Mouse (Mus musculus): ENCODE results near the gene Lcn11. TPM values are rescaled to one million over a fixed set of nuclear protein-coding genes. Genes with fewer than 3 reads are reported as not detected.
"Not testable (repeated sequence)": the region's sequence is repeated elsewhere in the genome, so short reads cannot be mapped to it uniquely, and the experiment has no call there.

Lcn11 gene
- not detected in 2 replicates for polyA plus RNA-seq (2015; fragmentation: Nextera tagmentation; extraction: Ambion mirVana)

DNA sequence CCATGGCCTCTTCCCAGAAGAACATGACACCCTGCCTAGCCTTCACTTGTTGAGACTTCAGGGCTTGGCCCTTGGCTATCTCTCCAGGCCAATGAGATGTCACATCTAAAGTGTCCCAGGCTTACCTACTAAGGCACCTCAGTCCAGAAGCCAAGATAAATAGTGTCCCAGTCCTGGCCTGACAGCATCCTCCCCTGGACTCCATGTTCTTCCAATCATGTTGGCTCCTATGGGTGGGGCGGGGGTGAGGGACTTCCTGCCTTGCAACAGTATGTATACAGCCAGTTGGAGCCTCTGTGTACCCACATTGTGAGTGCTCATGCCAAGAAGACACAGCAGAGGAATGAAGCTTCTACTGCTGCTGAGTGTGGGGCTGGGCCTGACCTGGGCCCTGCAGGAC, at the start of gene Lcn11:
Gene Lcn11, plus strand, starts transcription at position 301 of the 400 bp plus-strand sequence.
- 89% methylated on average over 1 of the region's 1 CpGs for WGBS
- ATAC-seq = no peak

DNA sequence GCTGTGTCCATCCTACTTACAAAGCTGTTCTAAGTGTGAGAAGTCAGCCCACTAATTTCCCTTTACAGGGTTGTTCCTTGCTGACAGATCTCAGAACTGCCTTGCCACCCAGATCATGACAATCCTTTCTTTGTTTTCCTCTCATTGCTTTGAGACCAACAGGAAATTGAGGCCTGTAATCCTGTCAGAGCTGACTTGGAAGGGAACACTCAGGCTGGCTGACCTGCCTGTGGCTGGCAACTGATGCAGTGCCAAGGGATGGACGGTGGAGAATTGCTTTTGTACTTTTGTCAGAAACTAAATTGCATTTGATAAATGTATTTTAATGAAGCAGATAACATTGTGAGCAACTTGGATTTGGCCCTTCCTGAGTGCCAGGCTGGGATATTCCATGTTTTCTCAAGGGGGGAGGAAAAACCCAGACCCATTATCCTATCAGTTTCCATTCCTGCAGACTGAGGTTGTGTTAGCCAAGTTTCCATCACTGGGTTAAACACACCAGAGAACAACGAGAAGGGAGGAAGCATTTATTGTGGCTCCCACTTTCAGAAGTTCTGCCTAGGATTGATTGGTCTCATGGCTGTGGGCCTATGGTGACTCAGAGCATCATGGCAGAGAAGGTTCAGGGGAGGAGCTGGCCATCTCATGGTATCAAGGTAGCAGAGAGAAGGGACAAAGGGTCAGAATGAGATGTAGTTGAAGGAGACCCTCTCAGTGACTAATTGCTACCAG, 43.5 kb upstream of the Lcn11 start:
- no peaks in the 10 kb centered on the region for H3K9me3 ChIP-seq
- H3K27me3 ChIP-seq (replicated peaks) = no peaks in the 10 kb centered on the region
- 54% methylated on average over 2 of the region's 2 CpGs for WGBS
- H3K27ac ChIP-seq = no peak overlapping the region
- H3K4me3 ChIP-seq (replicated peaks) = no peak overlapping the region
- H3K4me1 ChIP-seq (replicated peaks) = no peaks in the 10 kb centered on the region
- H3K9ac ChIP-seq = no peak overlapping the region
- no peak for ATAC-seq
- no peaks in the 10 kb centered on the region for H3K36me3 ChIP-seq
- H3K4me2 ChIP-seq (replicated peaks) = no peak overlapping the region

More for the DNA sequence above, at the start of gene Lcn11:
- H3K27ac ChIP-seq = no peak within 1 kb of the TSS
- H3K27me3 ChIP-seq (replicated peaks) = no peaks in the 10 kb centered on the region
- no peak within 1 kb of the TSS for H3K4me2 ChIP-seq (replicated peaks)
- H3K4me1 ChIP-seq (replicated peaks) = no peaks in the 10 kb centered on the region
- no peak within 1 kb of the TSS for H3K9ac ChIP-seq
- H3K36me3 ChIP-seq = no peaks in the 10 kb centered on the region
- no peaks in the 10 kb centered on the region for H3K9me3 ChIP-seq
- H3K4me3 ChIP-seq (replicated peaks) = no peak within 1 kb of the TSS

DNA sequence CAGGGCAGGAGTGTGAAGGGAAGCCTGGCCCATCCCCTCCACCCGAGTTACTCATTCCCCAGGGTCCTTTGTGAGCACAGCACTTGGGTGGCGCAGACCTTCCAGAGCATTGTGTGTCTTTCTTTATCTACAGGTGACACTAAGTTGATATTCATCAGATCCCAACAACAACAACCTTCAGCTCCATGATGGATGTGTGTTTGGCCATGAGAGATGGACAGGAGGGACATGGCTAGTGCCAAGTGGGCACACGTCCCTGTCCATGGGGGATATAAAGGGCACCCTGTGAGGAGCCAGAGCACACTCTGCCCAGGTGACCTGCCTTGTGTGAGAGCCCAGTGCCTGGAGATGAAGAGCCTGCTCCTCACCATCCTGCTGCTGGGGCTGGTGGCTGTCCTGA, 40.1 kb upstream of the Lcn11 start, which contains the start of gene Obp2b:
Gene Obp2b, plus strand, starts transcription at position 301 of the 400 bp plus-strand sequence.
- not testable (repeated sequence) for ATAC-seq; H3K27ac ChIP-seq; H3K4me3 ChIP-seq (replicated peaks); H3K4me1 ChIP-seq (replicated peaks); H3K9me3 ChIP-seq; H3K36me3 ChIP-seq; H3K4me2 ChIP-seq (replicated peaks); H3K27me3 ChIP-seq (replicated peaks); H3K9ac ChIP-seq
- WGBS = 72% methylated on average over 3 of the region's 3 CpGs

DNA sequence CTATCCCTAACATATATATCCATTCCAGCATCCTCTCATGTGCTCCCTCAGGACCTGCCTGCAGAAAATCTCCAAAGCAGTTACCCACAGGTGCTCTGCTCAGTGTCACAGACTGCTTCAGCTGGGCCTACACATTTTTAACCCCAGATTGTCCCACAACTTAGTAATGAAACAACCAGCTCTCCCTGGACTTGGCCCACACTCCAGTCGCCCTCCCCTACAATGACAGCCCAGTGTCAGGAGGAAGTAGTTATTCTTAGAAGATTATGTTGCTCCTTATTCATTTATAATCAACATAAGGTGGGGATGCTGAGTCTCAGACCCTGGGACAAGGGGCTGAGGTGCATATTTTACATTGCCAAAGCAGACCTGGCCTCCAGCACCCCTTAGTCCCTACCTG, 35.1 kb upstream of the Lcn11 start:
- Histone ChIP-seq H3K9ac (no peak overlapping the region), H3K4me2 (replicated peaks) (no peak overlapping the region), H3K36me3 (no peaks in the 10 kb centered on the region), H3K9me3 (no peaks in the 10 kb centered on the region), H3K27ac (no peak overlapping the region), H3K4me3 (replicated peaks) (no peak overlapping the region), H3K27me3 (replicated peaks) (no peaks in the 10 kb centered on the region), H3K4me1 (replicated peaks) (no peaks in the 10 kb centered on the region)
- no peak for ATAC-seq
- 71% methylated on average over 1 of the region's 1 CpGs for WGBS

DNA sequence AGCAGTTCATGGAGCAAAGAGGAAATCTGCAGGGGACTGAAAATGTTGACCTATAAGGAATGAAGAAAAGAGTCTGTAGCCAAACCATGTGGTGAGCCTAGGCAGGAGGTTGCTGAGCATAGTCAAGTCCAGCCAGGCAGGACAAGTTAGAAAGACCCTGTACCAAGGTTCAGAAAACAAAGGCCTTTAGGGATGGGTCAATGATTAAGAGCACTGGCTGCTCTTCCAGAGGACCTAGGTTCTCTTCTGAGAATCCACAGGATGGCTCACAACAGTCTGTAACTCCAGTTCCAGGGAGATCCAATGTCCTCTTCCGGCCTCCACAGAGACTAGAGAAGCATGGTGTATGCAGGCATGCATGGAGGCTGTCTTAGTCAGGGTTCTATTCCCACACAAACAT, 22.6 kb upstream of the Lcn11 start:
- Histone ChIP-seq H3K27me3 (replicated peaks) (no peaks in the 10 kb centered on the region), H3K4me3 (replicated peaks) (no peak overlapping the region), H3K9me3 (no peaks in the 10 kb centered on the region), H3K4me2 (replicated peaks) (no peak overlapping the region), H3K27ac (no peak overlapping the region), H3K36me3 (no peaks in the 10 kb centered on the region), H3K4me1 (replicated peaks) (no peaks in the 10 kb centered on the region), H3K9ac (no peak overlapping the region)
- no peak for ATAC-seq
- WGBS = 96% methylated on average over 1 of the region's 1 CpGs

DNA sequence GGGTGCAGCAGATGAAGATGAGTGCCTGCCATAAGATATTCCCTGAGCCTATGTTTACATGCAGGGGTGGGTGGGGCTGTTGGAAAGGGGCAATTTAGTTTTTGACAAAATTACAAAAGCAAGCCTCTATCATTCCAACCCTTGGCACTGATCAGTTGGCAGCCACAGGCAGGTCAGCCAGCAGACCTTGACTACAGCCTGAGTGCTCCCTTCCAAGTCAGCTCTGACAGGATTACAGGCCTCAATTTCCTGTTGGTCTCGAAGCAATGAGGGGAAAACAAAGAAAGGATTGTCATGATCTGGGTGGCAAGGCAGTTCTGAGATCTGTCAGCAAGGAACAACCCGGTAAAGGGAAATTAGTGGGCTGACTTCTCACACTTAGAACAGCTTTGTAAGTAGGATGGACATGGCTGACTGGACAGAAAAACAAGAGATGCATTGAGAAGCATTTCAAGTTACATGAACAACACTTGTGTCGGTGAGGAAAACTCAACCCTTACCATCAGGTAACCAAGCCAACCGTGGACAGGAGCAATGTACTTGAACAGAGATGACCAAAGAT, 18.7 kb upstream of the Lcn11 start:
- Histone ChIP-seq H3K27me3 (replicated peaks) (no peaks in the 10 kb centered on the region), H3K9ac (no peak overlapping the region), H3K36me3 (no peaks in the 10 kb centered on the region), H3K4me1 (replicated peaks) (no peaks in the 10 kb centered on the region), H3K4me3 (replicated peaks) (no peak overlapping the region), H3K9me3 (no peaks in the 10 kb centered on the region), H3K27ac (no peak overlapping the region), H3K4me2 (replicated peaks) (no peak overlapping the region)
- WGBS = 69% methylated on average over 4 of the region's 4 CpGs
- no peak for ATAC-seq

DNA sequence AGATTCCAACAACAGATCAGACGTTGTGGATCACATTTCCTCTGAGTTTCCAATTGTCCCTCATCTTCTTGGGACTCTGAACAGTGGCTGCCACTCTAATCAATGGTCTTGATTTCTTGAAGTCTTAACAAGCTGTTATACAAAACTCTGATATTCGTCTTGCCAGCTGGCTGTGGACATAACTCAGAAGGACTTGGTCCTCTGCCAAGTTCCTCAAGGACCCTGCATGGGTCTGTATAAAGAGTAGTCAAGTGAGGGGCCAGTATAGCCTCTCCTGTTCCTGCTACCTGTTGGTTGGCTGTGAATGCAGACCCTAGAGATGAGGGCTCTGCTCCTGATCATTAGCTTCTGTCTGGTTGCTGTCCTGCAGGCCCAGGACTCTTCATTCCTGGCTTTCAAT, 11.5 kb upstream of the Lcn11 start, which contains the start of gene Lcn3:
Gene Lcn3, plus strand, starts transcription at position 301 of the 400 bp plus-strand sequence.
- WGBS = 33% methylated on average over 2 of the region's 2 CpGs
- Histone ChIP-seq H3K27me3 (replicated peaks) (no peaks in the 10 kb centered on the region), H3K9me3 (no peaks in the 10 kb centered on the region), H3K27ac (no peak within 1 kb of the TSS), H3K9ac (no peak within 1 kb of the TSS), H3K4me3 (replicated peaks) (no peak within 1 kb of the TSS), H3K36me3 (no peaks in the 10 kb centered on the region), H3K4me1 (replicated peaks) (no peaks in the 10 kb centered on the region), H3K4me2 (replicated peaks) (no peak within 1 kb of the TSS)
- ATAC-seq = no peak

DNA sequence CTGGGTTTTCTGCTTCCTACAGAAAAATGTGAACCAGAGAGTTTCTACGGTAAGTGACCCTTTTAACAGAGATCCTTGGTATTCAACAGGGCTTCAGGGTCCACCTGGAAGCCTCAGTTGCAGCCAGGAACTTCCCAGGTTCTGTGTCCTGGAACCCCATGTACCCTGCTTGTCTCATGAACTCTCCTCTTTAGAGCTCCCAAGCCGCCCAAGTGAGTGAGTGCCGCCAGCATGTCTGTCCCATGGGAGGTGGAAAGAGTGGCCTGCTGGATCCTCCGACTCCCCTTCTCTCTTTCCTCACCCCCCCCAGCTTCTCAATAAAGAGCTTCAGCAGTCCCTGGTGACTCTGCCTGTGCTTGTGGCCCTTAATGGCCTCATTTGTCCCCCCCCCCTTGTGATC, 9.1 kb upstream of the Lcn11 start:
- Histone ChIP-seq H3K27ac (no peak overlapping the region), H3K4me1 (replicated peaks) (no peaks in the 10 kb centered on the region), H3K4me3 (replicated peaks) (no peak overlapping the region), H3K9me3 (no peaks in the 10 kb centered on the region), H3K9ac (no peak overlapping the region), H3K36me3 (no peaks in the 10 kb centered on the region), H3K4me2 (replicated peaks) (no peak overlapping the region), H3K27me3 (replicated peaks) (no peaks in the 10 kb centered on the region)
- 80% methylated on average over 4 of the region's 4 CpGs for WGBS
- ATAC-seq = no peak

DNA sequence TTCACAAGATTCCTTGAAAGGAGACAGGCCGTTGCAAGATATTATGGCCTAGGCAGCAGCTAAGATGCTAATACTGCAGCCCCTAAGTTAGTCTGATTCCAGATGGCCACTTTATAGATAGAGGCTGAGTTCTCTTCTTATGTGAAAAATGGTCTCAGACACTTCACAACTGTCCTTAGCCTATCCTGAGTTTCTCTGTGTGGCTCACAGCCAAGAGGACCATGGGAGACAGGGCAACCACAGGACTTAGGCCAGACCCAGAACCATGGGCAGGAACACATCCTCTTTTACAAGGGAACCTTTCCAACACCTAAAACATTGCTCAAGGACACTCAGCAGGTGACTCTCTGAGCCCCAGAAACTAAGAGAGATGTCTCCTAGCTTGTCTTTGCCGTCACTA, 3.3 kb upstream of the Lcn11 start:
- no peaks in the 10 kb centered on the region for H3K36me3 ChIP-seq
- H3K27me3 ChIP-seq (replicated peaks) = no peaks in the 10 kb centered on the region
- no peaks in the 10 kb centered on the region for H3K4me1 ChIP-seq (replicated peaks)
- no peak overlapping the region for H3K27ac ChIP-seq
- ATAC-seq = no peak
- 84% methylated on average over 2 of the region's 2 CpGs for WGBS
- no peak overlapping the region for H3K4me3 ChIP-seq (replicated peaks)
- no peaks in the 10 kb centered on the region for H3K9me3 ChIP-seq
- H3K9ac ChIP-seq = no peak overlapping the region
- H3K4me2 ChIP-seq (replicated peaks) = no peak overlapping the region

DNA sequence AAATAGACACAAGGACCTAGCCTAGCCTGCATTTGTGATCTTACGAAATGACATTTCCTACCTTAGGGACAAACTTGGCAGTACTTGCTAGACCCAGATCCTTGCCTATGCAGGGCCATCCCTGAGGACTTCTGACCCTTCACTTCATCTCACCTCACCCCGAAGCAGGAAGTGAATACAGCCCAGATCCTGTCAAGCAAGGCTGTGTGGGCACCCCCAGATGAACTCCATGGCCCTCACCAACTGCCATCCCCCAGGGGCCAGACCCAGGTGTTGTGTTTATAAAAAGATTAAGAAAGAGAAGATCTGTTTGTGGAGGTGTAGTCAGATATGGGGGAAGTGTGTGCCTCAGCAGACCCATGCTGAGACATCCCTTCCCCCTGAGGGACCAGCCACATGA, 2.2 kb upstream of the Lcn11 start:
- no peak overlapping the region for H3K9ac ChIP-seq
- WGBS = 72% methylated on average over 2 of the region's 2 CpGs
- H3K27me3 ChIP-seq (replicated peaks) = no peaks in the 10 kb centered on the region
- no peak for ATAC-seq
- H3K9me3 ChIP-seq = no peaks in the 10 kb centered on the region
- H3K4me1 ChIP-seq (replicated peaks) = no peaks in the 10 kb centered on the region
- H3K36me3 ChIP-seq = no peaks in the 10 kb centered on the region
- no peak overlapping the region for H3K4me3 ChIP-seq (replicated peaks)
- no peak overlapping the region for H3K4me2 ChIP-seq (replicated peaks)
- no peak overlapping the region for H3K27ac ChIP-seq

DNA sequence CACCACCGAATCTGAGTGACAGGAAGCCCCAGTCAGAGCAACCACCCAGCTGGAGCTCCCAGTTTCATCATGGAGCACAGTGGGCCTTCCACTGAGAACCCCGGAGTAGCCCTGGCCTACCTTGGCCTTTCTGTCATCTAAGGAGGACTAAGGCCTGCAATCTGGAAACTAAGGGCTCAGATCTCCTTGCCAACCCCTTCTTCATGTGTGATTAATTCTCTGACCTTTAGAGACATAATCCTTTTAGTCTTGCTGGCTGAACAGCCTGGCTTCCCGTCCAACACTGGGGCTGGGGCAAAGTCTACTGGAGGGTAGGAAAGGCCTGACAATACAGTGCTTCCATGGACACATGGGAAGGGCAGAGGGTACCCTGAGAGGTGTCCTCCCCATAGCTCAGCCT, 826 bp upstream of the Lcn11 start:
- no peak overlapping the region for H3K4me3 ChIP-seq (replicated peaks)

DNA sequence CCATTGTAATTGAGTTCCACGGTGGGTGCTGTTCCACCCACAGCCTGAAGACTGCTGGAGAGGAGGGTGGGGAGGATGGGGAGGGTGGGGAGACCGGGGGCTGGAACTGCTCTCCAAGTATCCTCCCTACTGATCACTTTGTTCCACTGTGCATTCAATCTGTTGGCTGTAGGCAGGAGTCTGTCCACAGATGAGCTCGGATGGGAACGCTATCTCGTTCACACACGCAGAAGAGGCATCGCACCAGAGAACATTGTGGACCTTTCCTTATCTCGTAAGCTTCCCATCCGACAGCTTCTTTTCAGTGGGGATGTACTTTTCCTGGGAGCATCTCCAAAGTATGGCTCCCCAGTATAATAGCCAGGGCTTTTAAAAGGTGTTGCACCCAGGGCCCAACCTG, 2.3 kb downstream of the Lcn11 start:
- no peak overlapping the region for H3K9ac ChIP-seq
- no peaks in the 10 kb centered on the region for H3K27me3 ChIP-seq (replicated peaks)
- no peak overlapping the region for H3K4me2 ChIP-seq (replicated peaks)
- H3K27ac ChIP-seq = no peak overlapping the region
- H3K36me3 ChIP-seq = no peaks in the 10 kb centered on the region
- no peak overlapping the region for H3K4me3 ChIP-seq (replicated peaks)
- H3K4me1 ChIP-seq (replicated peaks) = no peaks in the 10 kb centered on the region
- ATAC-seq = no peak
- no peaks in the 10 kb centered on the region for H3K9me3 ChIP-seq
- WGBS = 86% methylated on average over 9 of the region's 9 CpGs

More for the DNA sequence above, 826 bp upstream of the Lcn11 start:
- Histone ChIP-seq H3K4me2 (replicated peaks) (no peak overlapping the region), H3K27ac (no peak overlapping the region), H3K9ac (no peak overlapping the region), H3K27me3 (replicated peaks) (no peaks in the 10 kb centered on the region), H3K9me3 (no peaks in the 10 kb centered on the region), H3K36me3 (no peaks in the 10 kb centered on the region), H3K4me1 (replicated peaks) (no peaks in the 10 kb centered on the region)
- no peak for ATAC-seq
- WGBS = 72% methylated on average over 3 of the region's 3 CpGs

DNA sequence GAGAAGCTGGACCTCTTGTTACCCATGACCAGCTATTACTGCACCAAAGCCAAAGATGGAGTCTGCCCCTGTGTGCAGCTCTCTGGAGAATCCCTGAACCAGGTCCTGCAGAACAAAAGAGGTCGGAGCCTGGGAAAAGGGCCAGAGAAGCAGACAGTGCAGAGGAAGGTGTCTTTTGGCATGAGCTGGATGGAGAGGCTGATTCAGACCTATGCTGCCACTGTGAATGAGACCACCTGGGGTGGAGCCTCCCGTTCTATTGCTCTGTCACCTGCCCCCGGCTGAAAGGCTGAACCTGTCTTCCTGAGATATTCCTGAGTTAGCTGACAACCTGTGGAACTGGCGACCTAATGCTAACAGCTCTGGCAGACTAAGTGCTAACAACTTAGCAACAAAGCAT, 4.1 kb downstream of the Lcn11 start:
- H3K4me3 ChIP-seq (replicated peaks) = no peak overlapping the region
- no peak overlapping the region for H3K4me2 ChIP-seq (replicated peaks)
- H3K9ac ChIP-seq = no peak overlapping the region
- H3K36me3 ChIP-seq = no peaks in the 10 kb centered on the region
- 35% methylated on average over 4 of the region's 4 CpGs for WGBS
- ATAC-seq = no peak
- no peak overlapping the region for H3K27ac ChIP-seq
- no peaks in the 10 kb centered on the region for H3K27me3 ChIP-seq (replicated peaks)
- no peaks in the 10 kb centered on the region for H3K9me3 ChIP-seq
- no peaks in the 10 kb centered on the region for H3K4me1 ChIP-seq (replicated peaks)
